Mouse (Mus musculus) central nervous system, embryonic 18 days (tissue): ENCODE measurements around the gene Cldn24. TPM values are rescaled to one million over a fixed set of nuclear protein-coding genes. Genes with fewer than 3 reads are reported as not detected.

ENCODE experiments used
- polyA plus RNA-seq: library from polyadenylated mRNA; depleted of rRNA; stranded (reverse); fragments of >200 nt; gene quantifications from 2 replicates; pipeline ENCODE4 v1.2.3, GENCODE M21; 2012; rRNA removed

Cldn24 gene
- not detected in 2 replicates for polyA plus RNA-seq

DNA sequence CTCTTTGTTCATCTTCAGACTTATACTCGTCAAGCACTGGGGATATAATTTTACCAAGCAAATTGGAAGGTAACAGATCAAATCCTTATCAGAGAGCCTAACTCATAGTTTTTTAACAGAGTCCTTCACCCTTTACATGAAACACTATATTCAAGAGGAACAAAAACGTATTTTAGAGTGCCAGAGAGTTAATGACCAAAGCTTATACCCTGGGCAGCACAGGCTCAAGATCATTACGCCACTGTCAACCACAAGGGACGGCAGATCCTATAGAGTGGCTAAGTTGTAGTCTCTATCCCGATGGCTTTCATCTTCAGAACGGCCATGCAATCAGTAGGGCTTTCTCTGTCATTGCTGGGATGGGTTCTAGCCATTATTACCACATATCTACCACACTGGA is at the start of gene Cldn24:
Cldn24 (plus strand) TSS at position 301 of the 400 bp plus-strand sequence.

DNA sequence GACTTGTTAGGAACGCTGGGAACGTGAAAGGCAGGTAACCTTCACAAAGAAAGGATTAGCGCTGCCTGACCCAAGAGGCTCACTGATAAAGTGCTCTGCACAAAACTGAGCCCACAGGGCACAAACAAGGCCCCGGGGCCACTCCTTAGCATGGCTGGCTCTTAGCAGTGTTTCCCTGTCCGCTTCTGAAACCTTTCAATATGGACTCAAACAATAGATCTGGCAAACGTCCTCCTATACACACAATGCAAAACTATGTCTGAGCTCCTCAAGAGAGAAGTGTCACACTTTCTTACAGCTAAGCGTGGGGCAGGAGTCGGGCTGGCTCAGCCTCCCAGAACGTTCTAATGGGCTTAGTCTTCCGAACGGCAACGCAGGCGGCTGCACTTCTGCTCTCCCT is 2.2 kb downstream of the Cldn24 start, which contains the start of gene Cldn22:
Cldn22 (plus strand) TSS at position 301 of the 400 bp plus-strand sequence.

Other genes starting within 250 kb of the Cldn24 start
- gene Ing2, start 146.6 kb upstream of the Cldn24 start, polyA plus RNA-seq = 16.7 and 16.9 TPM in 2 replicates
- gene Cdkn2aip, start 108.2 kb upstream of the Cldn24 start, polyA plus RNA-seq = 17.7 and 18.1 TPM in 2 replicates
- 0.07 TPM in 1 of 2 replicates, not detected in the other for gene Cldn22, start 2.3 kb downstream of the Cldn24 start, polyA plus RNA-seq
- gene Wwc2, start 168.8 kb downstream of the Cldn24 start, polyA plus RNA-seq = 4.3 and 4.8 TPM in 2 replicates